Mouse (Mus musculus): ENCODE measurements around the gene Slc9a3r2. TPM values are rescaled to one million over a fixed set of nuclear protein-coding genes. Genes with fewer than 3 reads are reported as not detected.
A peak's percentile ranks its signal among the peaks of the same experiment; 100 is the strongest.

Slc9a3r2 gene
- polyA plus RNA-seq (2015; fragmentation: Nextera tagmentation; extraction: Ambion mirVana) = 51.0 and 53.7 TPM in 2 replicates

GRCm38 (mm10) chr17:24650070-24650616 is at the start of gene Slc9a3r2:
Gene Slc9a3r2 (minus strand): TSS chr17:24650327.
- Histone ChIP-seq H3K4me3 (replicated peaks) (peak within 1 kb of the TSS; percentile 81), H3K4me2 (peak within 1 kb of the TSS; percentile 99), H3K9ac (peak within 1 kb of the TSS; percentile 95), H3K4me1 (peaks cover 23% of the 10 kb centered on the region; the same call in 1 of the 2 replicates), H3K27me3 (replicated peaks) (no peaks in the 10 kb centered on the region), H3K9me3 (no peaks in the 10 kb centered on the region), H3K27ac (peak within 1 kb of the TSS; percentile 31; the same call in 1 of the 2 replicates), H3K36me3 (no peaks in the 10 kb centered on the region)
- WGBS = under 1% methylated on average over 41 of the region's 41 CpGs
- ATAC-seq (ENCODE audit: insufficient read depth, low FRiP score, low read depth) = peak; percentile 69; the same call in 1 of the 2 replicates

GRCm38 (mm10) chr17:24699473-24699872 is 49.3 kb upstream of the Slc9a3r2 start:
- Histone ChIP-seq H3K9ac (no peak overlapping the region), H3K36me3 (peaks cover 39% of the 10 kb centered on the region), H3K27ac (no peak overlapping the region), H3K4me3 (replicated peaks) (no peak overlapping the region), H3K9me3 (no peaks in the 10 kb centered on the region), H3K27me3 (replicated peaks) (no peaks in the 10 kb centered on the region), H3K4me1 (peaks cover 21% of the 10 kb centered on the region), H3K4me2 (no peak overlapping the region)
- no peak for ATAC-seq (ENCODE audit: insufficient read depth, low FRiP score, low read depth)
- WGBS = 70% methylated on average over 2 of the region's 2 CpGs

- Histone ChIP-seq H3K9ac (no peak overlapping the region), H3K4me3 (replicated peaks) (no peak overlapping the region), H3K4me2 (no peak overlapping the region), H3K27ac (no peak overlapping the region), H3K4me1 (peaks cover 21% of the 10 kb centered on the region), H3K9me3 (no peaks in the 10 kb centered on the region), H3K27me3 (replicated peaks) (no peaks in the 10 kb centered on the region), H3K36me3 (peaks cover 31% of the 10 kb centered on the region)
- ATAC-seq (ENCODE audit: insufficient read depth, low FRiP score, low read depth) = no peak
- 72% methylated on average over 9 of the region's 9 CpGs for WGBS
These were observed 48.6 kb upstream of the Slc9a3r2 start for GRCm38 (mm10) chr17:24698715-24699114.

- peak overlapping the region; percentile 8; the same call in 1 of the 2 replicates for H3K4me2 ChIP-seq
- H3K27ac ChIP-seq = peak overlapping the region; percentile 91; the same call in 1 of the 2 replicates
- H3K4me3 ChIP-seq (replicated peaks) = no peak overlapping the region
- no peaks in the 10 kb centered on the region for H3K9me3 ChIP-seq
- H3K4me1 ChIP-seq = peaks cover 21% of the 10 kb centered on the region
- no peaks in the 10 kb centered on the region for H3K27me3 ChIP-seq (replicated peaks)
- no peak for ATAC-seq (ENCODE audit: insufficient read depth, low FRiP score, low read depth)
- H3K36me3 ChIP-seq = peaks cover 28% of the 10 kb centered on the region
- no peak overlapping the region for H3K9ac ChIP-seq
- 24% methylated on average over 5 of the region's 5 CpGs for WGBS
These were observed 47.9 kb upstream of the Slc9a3r2 start for GRCm38 (mm10) chr17:24697985-24698384.

- peaks cover 18% of the 10 kb centered on the region for H3K36me3 ChIP-seq
- no peaks in the 10 kb centered on the region for H3K9me3 ChIP-seq
- peak within 1 kb of the TSS; percentile 91 for H3K27ac ChIP-seq
- H3K4me2 ChIP-seq = peak within 1 kb of the TSS; percentile 91
- peak; percentile 93 for ATAC-seq (ENCODE audit: insufficient read depth, low FRiP score, low read depth)
- H3K27me3 ChIP-seq (replicated peaks) = peaks cover under 1% of the 10 kb centered on the region; the same call in 1 of the 2 replicates
- under 1% methylated on average over 70 of the region's 76 CpGs for WGBS
- H3K4me1 ChIP-seq = peaks cover 21% of the 10 kb centered on the region
- peak within 1 kb of the TSS; percentile 69 for H3K9ac ChIP-seq
- peak within 1 kb of the TSS; percentile 82 for H3K4me3 ChIP-seq (replicated peaks)
These were observed 46.0 kb upstream of the Slc9a3r2 start, which contains the start of the genes Gfer and Noxo1 for GRCm38 (mm10) chr17:24696011-24696697. Gene Gfer (minus strand): TSS chr17:24696156. Gene Noxo1 (plus strand): TSS chr17:24696234.

GRCm38 (mm10) chr17:24695326-24696010 is 45.3 kb upstream of the Slc9a3r2 start:
- Histone ChIP-seq H3K9ac (peak overlapping the region; percentile 69), H3K4me2 (peak overlapping the region; percentile 91), H3K9me3 (no peaks in the 10 kb centered on the region), H3K27me3 (replicated peaks) (peaks cover 8% of the 10 kb centered on the region), H3K36me3 (peaks cover 11% of the 10 kb centered on the region), H3K4me3 (replicated peaks) (peak overlapping the region; percentile 82), H3K4me1 (peaks cover 21% of the 10 kb centered on the region), H3K27ac (peak overlapping the region; percentile 91)
- 0 out of 2 replicates have a peak, but pooled peaks have one; percentile 2 for ATAC-seq (ENCODE audit: insufficient read depth, low FRiP score, low read depth)
- 6% methylated on average over 50 of the region's 51 CpGs for WGBS

GRCm38 (mm10) chr17:24692385-24692784 is 42.3 kb upstream of the Slc9a3r2 start:
- Histone ChIP-seq H3K36me3 (peaks cover 5% of the 10 kb centered on the region; the same call in 1 of the 2 replicates), H3K4me3 (replicated peaks) (no peak overlapping the region), H3K4me1 (peaks cover 30% of the 10 kb centered on the region), H3K27me3 (replicated peaks) (peaks cover 38% of the 10 kb centered on the region), H3K4me2 (no peak overlapping the region; the same call in 1 of the 2 replicates), H3K9me3 (no peaks in the 10 kb centered on the region), H3K27ac (no peak overlapping the region), H3K9ac (no peak overlapping the region)
- no peak for ATAC-seq (ENCODE audit: insufficient read depth, low FRiP score, low read depth)
- WGBS = 83% methylated on average over 5 of the region's 5 CpGs

GRCm38 (mm10) chr17:24689251-24690081 is 39.3 kb upstream of the Slc9a3r2 start, which contains the start of gene Syngr3:
Gene Syngr3 (minus strand): TSS chr17:24689955.
- no peak for ATAC-seq (ENCODE audit: insufficient read depth, low FRiP score, low read depth)
- peaks cover 45% of the 10 kb centered on the region for H3K27me3 ChIP-seq (replicated peaks)
- H3K4me2 ChIP-seq = peak within 1 kb of the TSS; percentile 91
- peak within 1 kb of the TSS; percentile 48 for H3K4me3 ChIP-seq (replicated peaks)
- peaks cover 21% of the 10 kb centered on the region for H3K4me1 ChIP-seq
- WGBS = under 1% methylated on average over 41 of the region's 55 CpGs
- H3K9me3 ChIP-seq = no peaks in the 10 kb centered on the region
- no peak within 1 kb of the TSS for H3K27ac ChIP-seq
- H3K9ac ChIP-seq = no peak within 1 kb of the TSS
- H3K36me3 ChIP-seq = peaks cover 5% of the 10 kb centered on the region; the same call in 1 of the 2 replicates

GRCm38 (mm10) chr17:24687599-24687998 is 37.5 kb upstream of the Slc9a3r2 start:
- H3K9ac ChIP-seq = 0 out of 2 replicates have a peak overlapping the region, but pooled peaks have one; percentile 9
- ATAC-seq (ENCODE audit: insufficient read depth, low FRiP score, low read depth) = no peak
- peaks cover 45% of the 10 kb centered on the region for H3K27me3 ChIP-seq (replicated peaks)
- peak overlapping the region; percentile 40 for H3K4me3 ChIP-seq (replicated peaks)
- peaks cover 5% of the 10 kb centered on the region; the same call in 1 of the 2 replicates for H3K36me3 ChIP-seq
- no peak overlapping the region for H3K27ac ChIP-seq
- WGBS = 20% methylated on average over 23 of the region's 23 CpGs
- H3K9me3 ChIP-seq = no peaks in the 10 kb centered on the region
- peak overlapping the region; percentile 77 for H3K4me2 ChIP-seq
- H3K4me1 ChIP-seq = peaks cover 21% of the 10 kb centered on the region

GRCm38 (mm10) chr17:24687146-24687595 is 37.0 kb upstream of the Slc9a3r2 start:
- Histone ChIP-seq H3K9ac (0 out of 2 replicates have a peak overlapping the region, but pooled peaks have one; percentile 9), H3K9me3 (no peaks in the 10 kb centered on the region), H3K4me3 (replicated peaks) (peak overlapping the region; percentile 40), H3K36me3 (peaks cover 3% of the 10 kb centered on the region; the same call in 1 of the 2 replicates), H3K27me3 (replicated peaks) (peaks cover 45% of the 10 kb centered on the region), H3K4me1 (peaks cover 21% of the 10 kb centered on the region), H3K4me2 (peak overlapping the region; percentile 77), H3K27ac (no peak overlapping the region)
- ATAC-seq (ENCODE audit: insufficient read depth, low FRiP score, low read depth) = peak; percentile 62
- 2% methylated on average over 25 of the region's 25 CpGs for WGBS

- Histone ChIP-seq H3K9me3 (no peaks in the 10 kb centered on the region), H3K27ac (no peak overlapping the region), H3K9ac (no peak overlapping the region), H3K4me2 (peak overlapping the region; percentile 37), H3K4me1 (peaks cover 21% of the 10 kb centered on the region), H3K4me3 (replicated peaks) (no peak overlapping the region), H3K36me3 (peaks cover 5% of the 10 kb centered on the region; the same call in 1 of the 2 replicates), H3K27me3 (replicated peaks) (peaks cover 45% of the 10 kb centered on the region)
- 27% methylated on average over 16 of the region's 16 CpGs for WGBS
- ATAC-seq (ENCODE audit: insufficient read depth, low FRiP score, low read depth) = no peak
These were observed 36.4 kb upstream of the Slc9a3r2 start for GRCm38 (mm10) chr17:24686514-24686913.
